In genomic region chr3:38652985-38653685, GRCm38 (mm10) we compare ENCODE assay signal across 21 mouse cellular contexts.
DNase-seq lines count a peak whose midpoint lies in the region; ATAC-seq and TF ChIP-seq lines count a peak whose summit lies in the region.
"Had no signal": no experiment of that assay in that cellular context is flagged by ENCODE, and none has a peak within 500 bp of the region (broad histone marks: within the 10 kb centered on the region; RNA-seq: fewer than 3 reads in every experiment).

No protein-coding gene starts in this region.

- no peaks in the 10 kb centered on the region for H3K27me3 ChIP-seq in forebrain, embryonic 13.5 days
- no peaks in the 10 kb centered on the region for H3K27me3 ChIP-seq in forebrain, embryonic 12.5 days
- H3K27me3 ChIP-seq in kidney, postnatal 0 days (ENCODE audit: insufficient read depth, low read length): no peaks in the 10 kb centered on the region
- no peaks in the 10 kb centered on the region for H3K27me3 ChIP-seq in hindbrain, embryonic 15.5 days
- no peaks in the 10 kb centered on the region for H3K27me3 ChIP-seq in neural tube, embryonic 13.5 days
- H3K27me3 ChIP-seq: embryonic facial prominence, embryonic 12.5 days; heart, embryonic 13.5 days; liver, embryonic 12.5 days had no signal

- H3K4me2 ChIP-seq in forebrain, embryonic 13.5 days: no peak overlapping the region
- no peak overlapping the region for H3K4me2 ChIP-seq in forebrain, embryonic 12.5 days
- no peak overlapping the region for H3K4me2 ChIP-seq in kidney, postnatal 0 days (ENCODE audit: low read length)
- no peak overlapping the region for H3K4me2 ChIP-seq in hindbrain, embryonic 15.5 days
- no peak overlapping the region for H3K4me2 ChIP-seq in neural tube, embryonic 13.5 days
- H3K4me2 ChIP-seq: embryonic facial prominence, embryonic 12.5 days; heart, embryonic 13.5 days; liver, embryonic 12.5 days; lung, embryonic 14.5 days had no signal

- peak overlapping the region; percentile 49; the same call in 1 of the 2 replicates for H3K27ac ChIP-seq in forebrain, embryonic 13.5 days
- H3K27ac ChIP-seq in forebrain, embryonic 12.5 days: no peak overlapping the region
- H3K27ac ChIP-seq in kidney, postnatal 0 days: no peak overlapping the region
- peak overlapping the region; percentile 68 for H3K27ac ChIP-seq in hindbrain, embryonic 15.5 days (replicated peaks)
- peak overlapping the region; percentile 83 for H3K27ac ChIP-seq in neural tube, embryonic 13.5 days (replicated peaks)
- H3K27ac ChIP-seq: embryonic facial prominence, embryonic 12.5 days; heart, embryonic 13.5 days; liver, embryonic 12.5 days; macrophage had no signal

- DNase-seq in kidney, postnatal 0 days (ENCODE audit: low spot score): peak; percentile 39
- DNase-seq in kidney, adult 11 months: no peak
- no peak for DNase-seq in layer of hippocampus, adult 9-11 months
- no peak for DNase-seq in cerebellum, adult 11 months
- DNase-seq: cerebellum, adult 11-12 months; heart, postnatal 36 days; kidney, adult 2 months; left cerebral cortex, postnatal 4 days; lung, embryonic 14.5 days; right cerebral cortex, postnatal 4 days; thymus, postnatal 4 days had no signal

- no peak overlapping the region for H3K4me3 ChIP-seq in forebrain, embryonic 13.5 days
- no peak overlapping the region for H3K4me3 ChIP-seq in forebrain, embryonic 12.5 days (replicated peaks)
- H3K4me3 ChIP-seq in kidney, postnatal 0 days (replicated peaks; ENCODE audit: low read depth, low read length): no peak overlapping the region
- no peak overlapping the region for H3K4me3 ChIP-seq in hindbrain, embryonic 15.5 days
- no peak overlapping the region for H3K4me3 ChIP-seq in neural tube, embryonic 13.5 days
- H3K4me3 ChIP-seq: embryonic facial prominence, embryonic 12.5 days; heart, embryonic 13.5 days; liver, embryonic 12.5 days had no signal

- peak; percentile 33; the same call in 1 of the 2 replicates for ATAC-seq in forebrain, embryonic 13.5 days
- no peak for ATAC-seq in forebrain, embryonic 12.5 days (ENCODE audit: low FRiP score)
- no peak for ATAC-seq in kidney, postnatal 0 days (replicated peaks; ENCODE audit: low FRiP score, low read depth)
- ATAC-seq in hindbrain, embryonic 15.5 days (ENCODE audit: low FRiP score, low read depth): peak; percentile 29; the same call in 1 of the 2 replicates
- ATAC-seq in neural tube, embryonic 13.5 days (ENCODE audit: low read depth): peak; percentile 70; the same call in 1 of the 2 replicates
- ATAC-seq: CD4-positive, CD25-positive, alpha-beta regulatory T cell, adult 4 months; liver, embryonic 12.5 days had no signal

- H3K9me3 ChIP-seq in forebrain, embryonic 13.5 days (replicated peaks): no peaks in the 10 kb centered on the region
- no peaks in the 10 kb centered on the region for H3K9me3 ChIP-seq in forebrain, embryonic 12.5 days
- H3K9me3 ChIP-seq in kidney, postnatal 0 days (replicated peaks; ENCODE audit: low read length): no peaks in the 10 kb centered on the region
- no peaks in the 10 kb centered on the region for H3K9me3 ChIP-seq in hindbrain, embryonic 15.5 days
- no peaks in the 10 kb centered on the region for H3K9me3 ChIP-seq in neural tube, embryonic 13.5 days
- H3K9me3 ChIP-seq: embryonic facial prominence, embryonic 12.5 days; heart, embryonic 13.5 days; liver, embryonic 12.5 days had no signal

- WGBS in forebrain, embryonic 13.5 days: 31% methylated on average over 5 of the region's 5 CpGs
- WGBS in forebrain, embryonic 12.5 days: 33% methylated on average over 5 of the region's 5 CpGs
- 33% methylated on average over 5 of the region's 5 CpGs for WGBS in kidney, postnatal 0 days
- 30% methylated on average over 5 of the region's 5 CpGs for WGBS in hindbrain, embryonic 15.5 days
- 37% methylated on average over 5 of the region's 5 CpGs for WGBS in neural tube, embryonic 13.5 days

- H3K4me1 ChIP-seq in forebrain, embryonic 13.5 days: peaks cover 13% of the 10 kb centered on the region
- peaks cover 8% of the 10 kb centered on the region for H3K4me1 ChIP-seq in forebrain, embryonic 12.5 days
- no peaks in the 10 kb centered on the region for H3K4me1 ChIP-seq in kidney, postnatal 0 days (replicated peaks; ENCODE audit: insufficient read depth, low read length)
- H3K4me1 ChIP-seq in hindbrain, embryonic 15.5 days (replicated peaks): peaks cover 27% of the 10 kb centered on the region
- H3K4me1 ChIP-seq in neural tube, embryonic 13.5 days (replicated peaks): peaks cover 15% of the 10 kb centered on the region
- H3K4me1 ChIP-seq: heart, embryonic 13.5 days; liver, embryonic 12.5 days had no signal

- TF ChIP-seq CTCF in kidney, postnatal 0 days (IDR thresholded peaks at IDR 0.05; ENCODE audit: low read depth): no peak

- H3K9ac ChIP-seq in forebrain, embryonic 13.5 days: no peak overlapping the region
- H3K9ac ChIP-seq in forebrain, embryonic 12.5 days: no peak overlapping the region
- no peak overlapping the region for H3K9ac ChIP-seq in kidney, postnatal 0 days (ENCODE audit: low read depth, low read length)
- no peak overlapping the region for H3K9ac ChIP-seq in hindbrain, embryonic 15.5 days
- no peak overlapping the region for H3K9ac ChIP-seq in neural tube, embryonic 13.5 days
- H3K9ac ChIP-seq: embryonic facial prominence, embryonic 12.5 days; heart, embryonic 13.5 days; liver, embryonic 12.5 days; lung, embryonic 14.5 days had no signal

- no peaks in the 10 kb centered on the region for H3K36me3 ChIP-seq in forebrain, embryonic 13.5 days (ENCODE audit: poor library complexity, severe bottlenecking)
- H3K36me3 ChIP-seq in forebrain, embryonic 12.5 days (replicated peaks): no peaks in the 10 kb centered on the region
- no peaks in the 10 kb centered on the region for H3K36me3 ChIP-seq in kidney, postnatal 0 days (ENCODE audit: insufficient read depth, low read length)
- no peaks in the 10 kb centered on the region for H3K36me3 ChIP-seq in hindbrain, embryonic 15.5 days
- H3K36me3 ChIP-seq in neural tube, embryonic 13.5 days: no peaks in the 10 kb centered on the region
- H3K36me3 ChIP-seq: embryonic facial prominence, embryonic 12.5 days; G1E; heart, embryonic 13.5 days; liver, embryonic 12.5 days had no signal

Comparison
In these comparisons a context has a peak if more than half of its experiments do, and no peak if none do; other contexts are left out.
1. ATAC-seq: peak in forebrain, embryonic 13.5 days (single experiment), hindbrain, embryonic 15.5 days (single experiment) and neural tube, embryonic 13.5 days (single experiment); none in forebrain, embryonic 12.5 days (single experiment) and kidney, postnatal 0 days (single experiment).
2. H3K27ac ChIP-seq: peak in forebrain, embryonic 13.5 days (single experiment), hindbrain, embryonic 15.5 days (single experiment) and neural tube, embryonic 13.5 days (single experiment); none in forebrain, embryonic 12.5 days (single experiment) and kidney, postnatal 0 days (single experiment).